ENCODE assay signal across 14 mouse cellular contexts in the genomic region with DNA sequence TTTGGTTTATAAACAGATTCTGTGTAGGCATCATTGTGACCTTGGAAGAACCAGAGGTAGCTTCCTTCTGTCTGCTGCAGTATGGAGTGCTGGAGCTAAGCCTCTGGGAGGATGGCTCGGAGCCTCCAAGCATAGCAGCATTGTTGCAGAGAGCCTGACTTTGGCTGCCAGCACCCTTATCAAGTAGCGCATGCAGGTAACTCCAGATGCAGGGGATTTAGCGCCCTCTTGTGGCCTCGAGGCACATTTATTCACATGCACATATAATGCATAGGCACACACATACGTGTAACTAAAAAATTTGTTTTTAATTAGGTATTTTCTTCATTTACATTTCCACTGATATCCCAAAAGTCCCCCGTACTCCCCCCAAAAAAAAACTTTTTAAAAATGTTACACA. TPM values are rescaled to one million over a fixed set of nuclear protein-coding genes. Genes with fewer than 3 reads are reported as not detected.
DNase-seq lines count a peak whose midpoint lies in the region; ATAC-seq and TF ChIP-seq lines count a peak whose summit lies in the region.
"Had no signal": no experiment of that assay in that cellular context is flagged by ENCODE, and none has a peak within 500 bp of the region (broad histone marks: within the 10 kb centered on the region; RNA-seq: fewer than 3 reads in every experiment).

No protein-coding gene starts in this region.

- peak; percentile 50 for TF ChIP-seq CTCF in hindbrain, postnatal 0 days (IDR thresholded peaks at IDR 0.05; ENCODE audit: low read depth)
- TF ChIP-seq CTCF in spleen, adult 2 months (IDR thresholded peaks at IDR 0.05; ENCODE audit: extremely low read depth, insufficient read depth, insufficient read length, insufficient replicate concordance) = peak; percentile 2; the same call in 1 of the 2 replicates
- peak; percentile 40 for TF ChIP-seq CTCF in Patski (IDR thresholded peaks at IDR 0.05)

- no peak for ATAC-seq in hindbrain, postnatal 0 days
- ATAC-seq in hindbrain, embryonic 16.5 days = no peak
- ATAC-seq in Patski = no peak
- ATAC-seq: midbrain, embryonic 13.5 days had no signal

- no peaks in the 10 kb centered on the region for H3K27me3 ChIP-seq in hindbrain, postnatal 0 days (ENCODE audit: insufficient read depth, low read length)
- H3K27me3 ChIP-seq in hindbrain, embryonic 16.5 days (replicated peaks; ENCODE audit: control insufficient read depth, insufficient read depth, low read length) = no peaks in the 10 kb centered on the region
- no peaks in the 10 kb centered on the region for H3K27me3 ChIP-seq in spleen, adult 2 months (ENCODE audit: control insufficient read depth, insufficient read depth, low read length)
- no peaks in the 10 kb centered on the region for H3K27me3 ChIP-seq in Patski
- no peaks in the 10 kb centered on the region for H3K27me3 ChIP-seq in splenic B cell, adult 2 months (ENCODE audit: control insufficient read depth, insufficient read depth, low read length, poor library complexity, severe bottlenecking)
- H3K27me3 ChIP-seq: heart, embryonic 12.5 days; midbrain, embryonic 13.5 days; neural tube, embryonic 15.5 days had no signal

- H3K4me2 ChIP-seq in hindbrain, postnatal 0 days (ENCODE audit: low read depth, low read length) = no peak overlapping the region
- no peak overlapping the region for H3K4me2 ChIP-seq in hindbrain, embryonic 16.5 days (ENCODE audit: low read length)
- H3K4me2 ChIP-seq: heart, embryonic 12.5 days; hindbrain, embryonic 14.5 days; midbrain, embryonic 13.5 days; neural tube, embryonic 15.5 days had no signal

- H3K9me3 ChIP-seq in hindbrain, postnatal 0 days (ENCODE audit: low read length) = no peaks in the 10 kb centered on the region
- peaks cover 2% of the 10 kb centered on the region for H3K9me3 ChIP-seq in hindbrain, embryonic 16.5 days (ENCODE audit: control insufficient read depth, low read length)
- H3K9me3 ChIP-seq: neural tube, embryonic 15.5 days had no signal

- no peak overlapping the region for H3K9ac ChIP-seq in hindbrain, postnatal 0 days (replicated peaks; ENCODE audit: low read length)
- no peak overlapping the region for H3K9ac ChIP-seq in hindbrain, embryonic 16.5 days (ENCODE audit: low read depth, low read length)
- H3K9ac ChIP-seq: heart, embryonic 12.5 days; hindbrain, embryonic 14.5 days; midbrain, embryonic 13.5 days; neural tube, embryonic 15.5 days had no signal

- 90% methylated on average over 6 of the region's 6 CpGs for WGBS in hindbrain, postnatal 0 days
- 89% methylated on average over 6 of the region's 6 CpGs for WGBS in hindbrain, embryonic 16.5 days
- WGBS in spleen, adult 2 months = 92% methylated on average over 6 of the region's 6 CpGs

- in situ Hi-C loops in Patski (cut with MboI; ENCODE audit: low pct_unique_long_range_greater_than_20kb) = no loop called here

- POLR2A ChIA-PET in Patski (lab: Charles Lee) = interaction anchor here (1.5 kb wide), 1 partner anchor 12 kb away, joined by 3 read pairs; no protein-coding TSS in a partner anchor

- H3K4me1 ChIP-seq in hindbrain, postnatal 0 days (ENCODE audit: insufficient read depth, low read length) = 0 out of 2 replicates have a peak, but pooled peaks cover 1% of the 10 kb centered on the region
- peaks cover 6% of the 10 kb centered on the region for H3K4me1 ChIP-seq in hindbrain, embryonic 16.5 days (ENCODE audit: control insufficient read depth, insufficient read depth, low read depth, low read length)
- no peaks in the 10 kb centered on the region for H3K4me1 ChIP-seq in spleen, adult 2 months (ENCODE audit: control insufficient read depth, insufficient read depth, insufficient read length)

- no peaks in the 10 kb centered on the region for H3K36me3 ChIP-seq in hindbrain, postnatal 0 days (ENCODE audit: insufficient read depth, low read length)
- H3K36me3 ChIP-seq in hindbrain, embryonic 16.5 days (ENCODE audit: control insufficient read depth, insufficient read depth, low read length) = no peaks in the 10 kb centered on the region
- no peaks in the 10 kb centered on the region for H3K36me3 ChIP-seq in spleen, adult 2 months (ENCODE audit: control insufficient read depth, insufficient read depth, low read length)
- no peaks in the 10 kb centered on the region for H3K36me3 ChIP-seq in splenic B cell, adult 2 months (ENCODE audit: control insufficient read depth, insufficient read depth, low read length, poor library complexity, severe bottlenecking)
- H3K36me3 ChIP-seq: neural tube, embryonic 15.5 days had no signal

- DNase-seq in hindbrain, postnatal 0 days (ENCODE audit: low spot score) = no peak
- DNase-seq in spleen, adult 2 months (ENCODE audit: low read depth in 1 of 2, low spot score in 2 of 2) = no peak
- no peak for DNase-seq in spleen, postnatal 4 days (ENCODE audit: low spot score in 2 of 2)
- DNase-seq in Patski (ENCODE audit: low read depth, low spot score) (no peak), adipocyte (ENCODE audit: low spot score) (no peak), MN1 (ENCODE audit: low spot score) (no peak)
- peak; percentile 46 for DNase-seq in splenic B cell, adult 2 months (ENCODE audit: low read depth, low spot score)
- DNase-seq: kidney, postnatal 25 days; thymus, postnatal 14 days had no signal

- no peak overlapping the region for H3K27ac ChIP-seq in hindbrain, postnatal 0 days
- no peak overlapping the region for H3K27ac ChIP-seq in hindbrain, embryonic 16.5 days (ENCODE audit: low read depth, low read length)
- H3K27ac ChIP-seq in spleen, adult 2 months (ENCODE audit: insufficient read depth, low read length) = no peak overlapping the region
- H3K27ac ChIP-seq: hindbrain, embryonic 14.5 days; midbrain, embryonic 13.5 days; neural tube, embryonic 15.5 days had no signal

- CTCF ChIA-PET in Patski (lab: Charles Lee) = no interaction called here

- H3K4me3 ChIP-seq in hindbrain, postnatal 0 days (ENCODE audit: low read length) = no peak overlapping the region
- no peak overlapping the region for H3K4me3 ChIP-seq in hindbrain, embryonic 16.5 days (ENCODE audit: low read length)
- no peak overlapping the region for H3K4me3 ChIP-seq in spleen, adult 2 months (ENCODE audit: extremely low read depth, insufficient read depth, insufficient read length)
- H3K4me3 ChIP-seq: heart, embryonic 12.5 days; midbrain, embryonic 13.5 days; neural tube, embryonic 15.5 days had no signal

- TF ChIP-seq POLR2A in spleen, adult 2 months (IDR thresholded peaks at IDR 0.05; ENCODE audit: low read depth, low read length) = no peak

RNA-seq across cellular contexts. Expression of gene Slc10a7, which starts 52.5 kb away (rescaled TPM):
- total RNA-seq in hindbrain, postnatal 0 days (2014; rRNA removed) = 6.9 and 10.5 TPM in 2 replicates
- 6.9 and 7.3 TPM in 2 replicates for polyA plus RNA-seq in hindbrain, postnatal 0 days (2015; fragmentation: Nextera tagmentation; extraction: Ambion mirVana)
- polyA plus RNA-seq in hindbrain, embryonic 16.5 days (2015; fragmentation: Nextera tagmentation; extraction: Ambion mirVana) = 8.7 and 10.3 TPM in 2 replicates
- polyA plus RNA-seq in spleen, adult 2 months (2012; rRNA removed) = 10.1 and 10.7 TPM in 2 replicates
- polyA plus RNA-seq in Patski (2021) = 14.2 TPM

RNA-seq across cellular contexts. Expression of gene Rbmxl1, which starts 52.9 kb away (rescaled TPM):
- 64.6 and 71.3 TPM in 2 replicates for total RNA-seq in hindbrain, postnatal 0 days (2014; rRNA removed)
- polyA plus RNA-seq in hindbrain, postnatal 0 days (2015; fragmentation: Nextera tagmentation; extraction: Ambion mirVana) = 139 and 144 TPM in 2 replicates
- polyA plus RNA-seq in hindbrain, embryonic 16.5 days (2015; fragmentation: Nextera tagmentation; extraction: Ambion mirVana) = 180 and 184 TPM in 2 replicates
- 22.2 and 23.2 TPM in 2 replicates for polyA plus RNA-seq in spleen, adult 2 months (2012; rRNA removed)
- polyA plus RNA-seq in Patski (2021) = 106 TPM
